Mouse (Mus musculus) testis, adult 10 weeks (tissue): ENCODE data around the gene Intu. TPM values are rescaled to one million over a fixed set of nuclear protein-coding genes. Genes with fewer than 3 reads are reported as not detected.

Experiments
- polyA plus RNA-seq: library from polyadenylated mRNA; stranded (reverse); fragments of 350-450 nt; fragmentation: Illumina TruSeq; extraction: RNeasy Lipid Tissue Mini Kit (QIAGEN cat#74804); gene quantifications from one replicate; pipeline ENCODE4 v1.2.3, GENCODE M21; 2014; ENCODE audit warnings: low read depth, low replicate concordance

Gene Intu
- polyA plus RNA-seq: 3.9 TPM

DNA sequence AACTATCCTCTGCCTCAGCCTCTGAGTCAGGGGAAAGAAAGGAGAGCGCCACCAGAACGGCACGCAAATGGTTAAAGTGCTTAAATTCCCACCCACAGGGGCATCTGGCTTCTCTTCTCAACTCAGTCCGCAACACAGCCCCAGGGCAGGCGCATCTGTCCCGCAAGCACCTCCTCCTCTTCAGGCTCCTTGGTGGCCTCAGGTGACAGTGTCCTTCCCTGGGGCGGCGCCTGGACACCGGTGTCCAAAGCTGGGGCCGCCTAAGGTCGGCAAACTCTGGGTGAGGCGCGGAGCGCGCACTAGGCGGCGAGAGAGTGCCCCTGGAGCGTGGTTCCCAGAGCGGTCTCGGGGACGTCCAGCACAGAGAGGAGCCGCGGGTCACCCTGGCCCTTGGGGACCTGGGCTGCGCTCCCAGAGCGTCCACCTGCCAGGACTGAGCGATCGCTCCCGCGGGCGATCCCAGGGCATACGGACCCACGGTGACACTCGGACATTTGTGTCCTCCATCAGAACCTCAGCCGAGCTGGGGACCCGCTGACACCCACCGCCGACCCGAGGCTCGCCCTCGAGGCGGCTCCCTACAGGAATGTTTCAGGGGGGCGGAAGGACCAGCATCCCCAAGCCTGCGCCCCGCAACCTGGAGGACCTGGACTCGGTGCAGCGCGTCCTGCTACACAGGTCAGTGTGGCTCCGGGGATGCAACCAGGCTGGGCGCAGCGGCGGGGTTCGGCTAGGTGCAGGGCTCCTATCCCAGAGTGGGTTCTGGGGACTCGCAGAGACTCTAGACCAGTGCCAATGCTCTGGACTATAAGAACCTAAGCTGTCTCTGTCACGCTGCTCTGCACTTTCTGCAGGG, at the start of gene Intu:
Gene Intu, plus strand, starts transcription at position 1 of the 856 bp plus-strand sequence.

DNA sequence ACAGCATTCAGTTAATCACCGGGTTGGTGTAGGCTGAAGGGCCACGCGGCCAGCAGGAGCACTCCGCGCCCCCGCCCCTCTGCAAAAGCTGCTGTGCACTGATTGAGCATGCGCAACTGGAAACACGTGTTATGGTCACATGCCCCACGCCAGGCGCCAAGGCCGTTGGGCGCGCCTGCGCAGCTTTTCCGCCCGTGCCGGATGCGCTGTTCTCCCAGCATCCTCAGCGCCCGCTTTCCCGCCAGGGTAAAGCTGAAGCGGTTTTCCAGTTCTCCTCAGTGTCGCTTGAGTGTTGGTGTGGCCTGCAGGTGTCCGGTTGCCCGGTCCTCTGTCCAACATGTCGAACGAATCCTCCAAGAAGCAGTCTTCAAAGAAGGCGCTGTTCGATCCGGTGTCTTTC, 177.6 kb downstream of the Intu start, which contains the start of gene Slc25a31:
Gene Slc25a31, plus strand, starts transcription at position 201 of the 400 bp plus-strand sequence.

GRCm38 (mm10) chr3:40744024-40744835, 213.1 kb downstream of the Intu start, which contains the start of gene Hspa4l:
TSS of gene Hspa4l (plus strand) at chr3:40744495.

Other genes starting within 250 kb of the Intu start
- 104 TPM for gene Slc25a31, start 177.6 kb downstream of the Intu start, polyA plus RNA-seq
- 2,915 TPM for gene Hspa4l, start 213.2 kb downstream of the Intu start, polyA plus RNA-seq